Mouse (Mus musculus) intestine, embryonic 15.5 days (tissue): Measurements from ENCODE around the gene Rbfox1. TPM values are rescaled to one million over a fixed set of nuclear protein-coding genes. Genes with fewer than 3 reads are reported as not detected.

Experiments
- ATAC-seq: fragments of 200-750 bp; cut with Nextera tagmentation; 2 replicates; pipeline ENCODE4 v1.8.0; 2017; ENCODE audit warnings: moderate TSS enrichment, moderate library complexity
- H3K27ac ChIP-seq: fragments of 300-500 bp; sonication (generic); 2 replicates; pipeline ENCODE4 v1.5.1; 2015; ENCODE audit warnings: mild to moderate bottlenecking, inconsistent platforms
- H3K27me3 ChIP-seq: fragments of 300-500 bp; sonication (generic); replicated peaks from 2 replicates; pipeline ENCODE4 v1.6.1; 2015; ENCODE audit warnings: inconsistent platforms
- H3K36me3 ChIP-seq: fragments of 300-500 bp; sonication (generic); 2 replicates; pipeline ENCODE4 v1.6.1; 2015; ENCODE audit warnings: inconsistent platforms
- H3K4me1 ChIP-seq: fragments of 300-500 bp; sonication (generic); replicated peaks from 2 replicates; pipeline ENCODE4 v1.6.1; 2015; ENCODE audit warnings: inconsistent platforms
- H3K4me2 ChIP-seq: fragments of 300-500 bp; sonication (generic); replicated peaks from 2 replicates; pipeline ENCODE4 v1.6.1; 2015; ENCODE audit warnings: mild to moderate bottlenecking, inconsistent platforms
- H3K4me3 ChIP-seq: fragments of 300-500 bp; sonication (generic); replicated peaks from 2 replicates; pipeline ENCODE4 v1.5.1; 2015; ENCODE audit warnings: inconsistent platforms
- H3K9ac ChIP-seq: fragments of 300-500 bp; sonication (generic); 2 replicates; pipeline ENCODE4 v1.6.1; 2015; ENCODE audit warnings: inconsistent platforms
- H3K9me3 ChIP-seq: fragments of 300-500 bp; sonication (generic); 2 replicates; pipeline ENCODE4 v1.6.1; 2016; ENCODE audit warnings: inconsistent platforms
- WGBS: fragments of 180-500 bp; shearing (Covaris S2); methylation state at CpG from one replicate; pipeline ENCODE4 v1.1.7; 2015; 5-methylcytosine and 5-hydroxymethylcytosine counted together
- polyA plus RNA-seq: library from polyadenylated mRNA; unstranded; fragments of >200 nt; fragmentation: Nextera tagmentation; extraction: Ambion mirVana; gene quantifications from 2 replicates; pipeline ENCODE4 v1.2.1, GENCODE M21; 2015

Gene Rbfox1
- polyA plus RNA-seq, 1 experiment from 2014 or later, result 3.3 TPM

- 82% methylated on average over 4 of the region's 4 CpGs for WGBS
- Histone ChIP-seq H3K36me3 (no peaks in the 10 kb centered on the region), H3K4me3 (no peak overlapping the region), H3K4me1 (no peaks in the 10 kb centered on the region), H3K4me2 (no peak overlapping the region), H3K9ac (no peak overlapping the region), H3K9me3 (no peaks in the 10 kb centered on the region), H3K27ac (no peak overlapping the region), H3K27me3 (no peaks in the 10 kb centered on the region)
- ATAC-seq, result no peak
Observed at GRCm38 (mm10) chr16:6914531-6914930, 1029.4 kb downstream of the Rbfox1 start.

GRCm38 (mm10) chr16:6918641-6919040, 1033.5 kb downstream of the Rbfox1 start:
- no peak overlapping the region for H3K4me2 ChIP-seq
- H3K4me3 ChIP-seq, result no peak overlapping the region
- 41% methylated on average over 3 of the region's 3 CpGs for WGBS
- no peaks in the 10 kb centered on the region for H3K36me3 ChIP-seq
- H3K9me3 ChIP-seq, result no peaks in the 10 kb centered on the region
- no peaks in the 10 kb centered on the region for H3K4me1 ChIP-seq
- no peak overlapping the region for H3K9ac ChIP-seq
- H3K27me3 ChIP-seq, result no peaks in the 10 kb centered on the region
- no peak overlapping the region for H3K27ac ChIP-seq
- ATAC-seq, result no peak

- Histone ChIP-seq H3K4me3 (no peak overlapping the region), H3K36me3 (no peaks in the 10 kb centered on the region), H3K4me1 (no peaks in the 10 kb centered on the region), H3K9ac (no peak overlapping the region), H3K27ac (no peak overlapping the region), H3K27me3 (no peaks in the 10 kb centered on the region), H3K4me2 (no peak overlapping the region), H3K9me3 (no peaks in the 10 kb centered on the region)
- ATAC-seq, result no peak
- 42% methylated on average over 5 of the region's 5 CpGs for WGBS
Observed at GRCm38 (mm10) chr16:6919681-6920080, 1034.5 kb downstream of the Rbfox1 start.

- H3K4me1 ChIP-seq, result no peaks in the 10 kb centered on the region
- no peak overlapping the region for H3K4me3 ChIP-seq
- no peak for ATAC-seq
- no peak overlapping the region for H3K4me2 ChIP-seq
- H3K27ac ChIP-seq, result no peak overlapping the region
- WGBS, result 64% methylated on average over 2 of the region's 2 CpGs
- no peaks in the 10 kb centered on the region for H3K27me3 ChIP-seq
- H3K36me3 ChIP-seq, result no peaks in the 10 kb centered on the region
- no peak overlapping the region for H3K9ac ChIP-seq
- H3K9me3 ChIP-seq, result no peaks in the 10 kb centered on the region
Observed at GRCm38 (mm10) chr16:6927661-6928060, 1042.5 kb downstream of the Rbfox1 start.

DNA sequence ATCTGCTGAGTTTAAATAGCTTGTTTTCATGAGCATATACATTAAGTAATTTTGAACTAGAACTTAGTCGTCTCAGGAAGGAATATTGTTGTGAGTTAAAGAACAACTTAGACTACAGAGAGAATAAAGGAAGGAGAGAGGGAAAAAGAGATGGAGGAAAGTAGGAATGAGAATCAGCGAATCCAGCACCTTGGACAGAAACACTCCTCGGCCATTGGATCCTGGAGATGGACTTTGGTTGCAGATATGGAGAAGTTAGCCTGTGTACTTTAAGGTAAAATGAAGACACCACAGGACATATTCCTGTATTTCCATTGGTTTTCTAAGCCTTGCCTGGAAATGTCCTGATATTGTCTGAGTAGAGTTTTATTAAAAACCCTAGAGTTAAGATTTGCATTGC, 1045.6 kb downstream of the Rbfox1 start:
- no peak overlapping the region for H3K4me2 ChIP-seq
- H3K27ac ChIP-seq, result no peak overlapping the region
- H3K9ac ChIP-seq, result no peak overlapping the region
- H3K9me3 ChIP-seq, result no peaks in the 10 kb centered on the region
- no peaks in the 10 kb centered on the region for H3K27me3 ChIP-seq
- no peaks in the 10 kb centered on the region for H3K4me1 ChIP-seq
- WGBS, result 34% methylated on average over 3 of the region's 3 CpGs
- no peak overlapping the region for H3K4me3 ChIP-seq
- ATAC-seq, result no peak
- H3K36me3 ChIP-seq, result no peaks in the 10 kb centered on the region

- no peaks in the 10 kb centered on the region for H3K36me3 ChIP-seq
- H3K4me1 ChIP-seq, result no peaks in the 10 kb centered on the region
- ATAC-seq, result no peak
- H3K4me3 ChIP-seq, result no peak overlapping the region
- H3K4me2 ChIP-seq, result no peak overlapping the region
- H3K27ac ChIP-seq, result no peak overlapping the region
- no peak overlapping the region for H3K9ac ChIP-seq
- 78% methylated on average over 6 of the region's 6 CpGs for WGBS
- H3K27me3 ChIP-seq, result no peaks in the 10 kb centered on the region
- H3K9me3 ChIP-seq, result no peaks in the 10 kb centered on the region
Observed at GRCm38 (mm10) chr16:6946151-6946550, 1061.0 kb downstream of the Rbfox1 start.

GRCm38 (mm10) chr16:6949666-6950065, 1064.5 kb downstream of the Rbfox1 start:
- H3K9me3 ChIP-seq, result no peaks in the 10 kb centered on the region
- WGBS, result 86% methylated on average over 2 of the region's 2 CpGs
- ATAC-seq, result no peak

DNA sequence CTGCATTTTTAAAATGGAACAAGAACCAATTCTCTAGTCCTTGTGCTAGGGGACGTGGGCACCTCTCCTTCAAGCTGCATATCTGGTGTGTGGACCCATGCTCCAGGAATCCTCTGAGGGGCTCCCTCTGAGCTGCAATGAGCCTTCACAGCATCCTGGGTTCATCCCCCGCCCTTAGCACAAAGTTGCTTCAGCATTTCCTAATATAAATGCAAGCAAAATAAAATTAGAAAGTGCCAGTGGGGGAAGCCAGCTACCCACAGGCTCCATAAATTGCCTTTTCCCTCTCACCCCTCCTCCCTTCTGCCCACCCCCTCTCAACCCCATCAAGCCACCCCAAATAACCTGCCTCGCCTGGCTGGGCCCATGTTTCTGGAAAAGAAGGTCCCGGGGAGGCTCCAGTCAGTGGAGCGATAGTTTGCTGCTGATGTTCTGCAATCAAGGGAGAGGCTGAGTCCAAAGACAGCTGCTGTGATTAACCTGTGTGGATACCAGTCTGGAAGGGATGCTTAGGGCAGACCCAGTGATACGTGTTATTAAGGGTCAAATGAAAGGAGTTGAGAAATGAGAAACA, 1070.0 kb downstream of the Rbfox1 start:
- H3K4me3 ChIP-seq, result no peak overlapping the region
- H3K9ac ChIP-seq, result no peak overlapping the region
- no peaks in the 10 kb centered on the region for H3K4me1 ChIP-seq
- ATAC-seq, result no peak
- H3K9me3 ChIP-seq, result no peaks in the 10 kb centered on the region
- no peak overlapping the region for H3K27ac ChIP-seq
- H3K4me2 ChIP-seq, result no peak overlapping the region
- H3K27me3 ChIP-seq, result no peaks in the 10 kb centered on the region
- no peaks in the 10 kb centered on the region for H3K36me3 ChIP-seq
- 87% methylated on average over 6 of the region's 6 CpGs for WGBS

More at GRCm38 (mm10) chr16:6949666-6950065, 1064.5 kb downstream of the Rbfox1 start:
- Histone ChIP-seq H3K4me2 (no peak overlapping the region), H3K27me3 (no peaks in the 10 kb centered on the region), H3K27ac (no peak overlapping the region), H3K4me1 (no peaks in the 10 kb centered on the region), H3K36me3 (no peaks in the 10 kb centered on the region), H3K4me3 (no peak overlapping the region), H3K9ac (no peak overlapping the region)

DNA sequence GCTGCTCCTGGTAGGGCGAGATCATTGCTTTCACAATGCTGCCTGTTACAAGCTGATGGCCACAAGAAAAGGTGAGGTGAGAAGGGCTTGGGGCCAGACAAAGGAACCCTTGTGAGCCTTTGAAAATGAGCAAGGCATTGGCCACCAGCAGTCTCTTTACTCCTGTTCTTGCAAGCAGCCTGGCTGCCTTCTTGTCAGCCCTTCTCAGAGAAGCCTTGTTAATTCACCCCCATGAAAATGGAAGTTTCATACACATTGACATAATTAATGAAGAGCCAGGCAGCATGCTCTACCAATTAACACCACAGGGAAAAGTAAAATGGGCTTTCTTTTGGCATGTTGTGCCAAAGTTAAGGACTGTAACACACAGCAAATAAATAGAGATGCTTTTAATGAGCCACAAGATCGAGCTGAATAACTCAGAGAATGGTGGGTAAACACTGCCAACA, 1076.8 kb downstream of the Rbfox1 start:
- H3K27me3 ChIP-seq, result no peaks in the 10 kb centered on the region
- H3K36me3 ChIP-seq, result no peaks in the 10 kb centered on the region
- WGBS, result 41% methylated on average over 2 of the region's 2 CpGs
- no peak overlapping the region for H3K9ac ChIP-seq
- no peak overlapping the region for H3K4me3 ChIP-seq
- no peak for ATAC-seq
- no peaks in the 10 kb centered on the region for H3K4me1 ChIP-seq
- no peaks in the 10 kb centered on the region for H3K9me3 ChIP-seq
- H3K4me2 ChIP-seq, result no peak overlapping the region
- no peak overlapping the region for H3K27ac ChIP-seq

DNA sequence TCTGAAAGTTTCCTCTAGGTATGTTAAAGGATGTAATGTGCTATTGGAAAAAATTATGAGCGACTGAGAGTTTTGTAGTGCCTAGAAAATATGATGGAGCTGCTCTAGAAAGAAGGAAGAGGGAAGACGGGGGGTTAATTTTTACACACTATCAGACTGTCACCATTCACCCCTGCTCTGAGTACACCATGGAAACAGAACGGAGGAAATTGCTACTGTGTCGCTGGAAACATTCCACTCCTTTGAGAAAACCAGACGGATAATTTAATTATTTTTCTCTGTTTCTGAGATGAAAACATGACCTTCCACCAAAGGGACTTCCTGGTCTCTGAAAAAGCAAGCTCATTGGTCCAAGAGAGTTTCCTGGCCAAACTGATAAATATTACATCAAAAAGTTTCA, 1077.4 kb downstream of the Rbfox1 start:
- H3K36me3 ChIP-seq, result no peaks in the 10 kb centered on the region
- no peak overlapping the region for H3K9ac ChIP-seq
- no peaks in the 10 kb centered on the region for H3K9me3 ChIP-seq
- H3K27me3 ChIP-seq, result no peaks in the 10 kb centered on the region
- H3K4me3 ChIP-seq, result no peak overlapping the region
- no peak for ATAC-seq
- no peaks in the 10 kb centered on the region for H3K4me1 ChIP-seq
- WGBS, result 36% methylated on average over 5 of the region's 5 CpGs
- no peak overlapping the region for H3K27ac ChIP-seq
- no peak overlapping the region for H3K4me2 ChIP-seq

DNA sequence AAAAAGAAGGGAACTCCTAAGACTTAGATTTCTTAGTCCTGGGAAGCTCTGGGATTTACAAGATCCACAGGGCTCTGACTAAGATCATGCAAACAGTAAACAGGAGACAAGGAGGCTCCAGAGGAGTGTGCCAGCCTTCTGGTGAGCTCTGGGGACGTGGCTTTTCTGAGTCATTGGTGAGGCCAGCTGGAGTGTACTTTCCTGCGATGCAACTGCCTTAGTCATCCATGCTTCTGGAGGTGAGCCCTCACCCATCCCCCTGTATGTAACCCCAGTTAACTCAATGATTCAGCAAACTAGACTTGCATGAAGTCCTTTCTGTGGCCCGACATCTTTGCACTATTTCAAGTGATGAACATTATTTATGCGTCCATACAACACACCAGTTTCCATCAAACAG, 1078.4 kb downstream of the Rbfox1 start:
- no peak for ATAC-seq
- H3K27me3 ChIP-seq, result no peaks in the 10 kb centered on the region
- no peak overlapping the region for H3K4me2 ChIP-seq
- no peak overlapping the region for H3K9ac ChIP-seq
- H3K9me3 ChIP-seq, result no peaks in the 10 kb centered on the region
- no peak overlapping the region for H3K4me3 ChIP-seq
- H3K27ac ChIP-seq, result no peak overlapping the region
- 73% methylated on average over 4 of the region's 4 CpGs for WGBS
- H3K4me1 ChIP-seq, result no peaks in the 10 kb centered on the region
- H3K36me3 ChIP-seq, result no peaks in the 10 kb centered on the region

- WGBS, result 12% methylated on average over 8 of the region's 8 CpGs
- Histone ChIP-seq H3K27ac (no peak overlapping the region), H3K4me2 (no peak overlapping the region), H3K9ac (no peak overlapping the region), H3K4me3 (no peak overlapping the region), H3K36me3 (no peaks in the 10 kb centered on the region), H3K9me3 (no peaks in the 10 kb centered on the region), H3K27me3 (no peaks in the 10 kb centered on the region), H3K4me1 (no peaks in the 10 kb centered on the region)
- ATAC-seq, result no peak
Observed at GRCm38 (mm10) chr16:6964720-6965583, 1079.8 kb downstream of the Rbfox1 start.

- H3K9me3 ChIP-seq, result no peaks in the 10 kb centered on the region
- no peak overlapping the region for H3K9ac ChIP-seq
- WGBS, result 82% methylated on average over 4 of the region's 4 CpGs
- ATAC-seq, result no peak
- no peaks in the 10 kb centered on the region for H3K27me3 ChIP-seq
- no peak overlapping the region for H3K4me3 ChIP-seq
- no peaks in the 10 kb centered on the region for H3K4me1 ChIP-seq
- no peak overlapping the region for H3K27ac ChIP-seq
- no peak overlapping the region for H3K4me2 ChIP-seq
- no peaks in the 10 kb centered on the region for H3K36me3 ChIP-seq
Observed at GRCm38 (mm10) chr16:6969986-6970385, 1084.8 kb downstream of the Rbfox1 start.
